30 mouse cellular contexts compared by ENCODE assay signal in genomic region chr3:131769976-131770375, GRCm38 (mm10).
A peak's percentile ranks its signal among the peaks of the same experiment; 100 is the strongest.
DNase-seq lines count a peak whose midpoint lies in the region; ATAC-seq and TF ChIP-seq lines count a peak whose summit lies in the region.
"Had no signal": no experiment of that assay in that cellular context is flagged by ENCODE, and none has a peak within 500 bp of the region (broad histone marks: within the 10 kb centered on the region; RNA-seq: fewer than 3 reads in every experiment).

No protein-coding gene starts in this region.

- H3K4me2 ChIP-seq in kidney, embryonic 15.5 days = no peak overlapping the region
- H3K4me2 ChIP-seq in intestine, postnatal 0 days (replicated peaks; ENCODE audit: low read depth) = no peak overlapping the region
- H3K4me2 ChIP-seq: embryonic facial prominence, embryonic 13.5 days; forebrain, embryonic 12.5 days; forebrain, embryonic 15.5 days; heart, embryonic 13.5 days; hindbrain, embryonic 13.5 days had no signal

- TF ChIP-seq POLR2A in kidney, adult 2 months (IDR thresholded peaks at IDR 0.05; ENCODE audit: low read depth, low read length) = no peak

- H3K9me3 ChIP-seq in kidney, embryonic 15.5 days (replicated peaks) = no peaks in the 10 kb centered on the region
- no peaks in the 10 kb centered on the region for H3K9me3 ChIP-seq in intestine, postnatal 0 days (ENCODE audit: control insufficient read depth)
- H3K9me3 ChIP-seq: embryonic facial prominence, embryonic 10.5 days; embryonic facial prominence, embryonic 13.5 days; forebrain, embryonic 12.5 days; forebrain, embryonic 15.5 days; heart, embryonic 10.5 days; heart, embryonic 13.5 days; hindbrain, embryonic 13.5 days had no signal

- no peak for ATAC-seq in kidney, embryonic 15.5 days (replicated peaks; ENCODE audit: low FRiP score)
- no peak for ATAC-seq in intestine, postnatal 0 days
- ATAC-seq: forebrain, embryonic 15.5 days; hindbrain, embryonic 16.5 days had no signal

- H3K9ac ChIP-seq in kidney, embryonic 15.5 days = no peak overlapping the region
- no peak overlapping the region for H3K9ac ChIP-seq in intestine, postnatal 0 days (ENCODE audit: low read depth, low read length)
- H3K9ac ChIP-seq: embryonic facial prominence, embryonic 13.5 days; forebrain, embryonic 12.5 days; forebrain, embryonic 15.5 days; heart, embryonic 13.5 days; hindbrain, embryonic 13.5 days had no signal

- H3K4me3 ChIP-seq in kidney, adult 2 months (ENCODE audit: insufficient read depth, low read depth, low read length) = no peak overlapping the region
- H3K4me3 ChIP-seq in kidney, embryonic 15.5 days (replicated peaks) = no peak overlapping the region
- no peak overlapping the region for H3K4me3 ChIP-seq in intestine, postnatal 0 days (ENCODE audit: low read depth, low read length)
- H3K4me3 ChIP-seq: embryonic facial prominence, embryonic 10.5 days; embryonic facial prominence, embryonic 13.5 days; erythroblast, embryonic 14.5 days; forebrain, embryonic 12.5 days; forebrain, embryonic 15.5 days; heart, adult 2 months; heart, embryonic 10.5 days; heart, embryonic 13.5 days; hindbrain, embryonic 13.5 days had no signal

- no peaks in the 10 kb centered on the region for H3K4me1 ChIP-seq in kidney, adult 2 months (ENCODE audit: control insufficient read depth, insufficient read depth, low read length)
- H3K4me1 ChIP-seq in kidney, embryonic 15.5 days = 0 out of 2 replicates have a peak, but pooled peaks cover 3% of the 10 kb centered on the region
- no peaks in the 10 kb centered on the region for H3K4me1 ChIP-seq in intestine, postnatal 0 days (replicated peaks; ENCODE audit: control insufficient read depth, insufficient read depth, low read length)
- H3K4me1 ChIP-seq: embryonic facial prominence, embryonic 10.5 days; embryonic facial prominence, embryonic 13.5 days; forebrain, embryonic 12.5 days; forebrain, embryonic 15.5 days; heart, embryonic 10.5 days; hindbrain, embryonic 13.5 days had no signal

- no peak for TF ChIP-seq CTCF in kidney, adult 2 months (conservative IDR thresholded peaks at IDR 0.05; ENCODE audit: insufficient read depth, insufficient read length, low read depth, low read length)
- no peak for TF ChIP-seq CTCF in intestine, postnatal 0 days (IDR thresholded peaks at IDR 0.05; ENCODE audit: low read depth)

- 58% methylated on average over 1 of the region's 1 CpGs for WGBS in kidney, adult 2 months
- WGBS in kidney, embryonic 15.5 days = 45% methylated on average over 1 of the region's 1 CpGs
- 60% methylated on average over 1 of the region's 1 CpGs for WGBS in intestine, postnatal 0 days

- no peak overlapping the region for H3K27ac ChIP-seq in kidney, adult 2 months (ENCODE audit: insufficient read depth, low read depth, low read length)
- H3K27ac ChIP-seq in kidney, embryonic 15.5 days = peak overlapping the region; percentile 2; the same call in 1 of the 2 replicates
- H3K27ac ChIP-seq in intestine, postnatal 0 days (ENCODE audit: low read depth, low read length) = no peak overlapping the region
- H3K27ac ChIP-seq: embryonic facial prominence, embryonic 10.5 days; embryonic facial prominence, embryonic 13.5 days; forebrain, embryonic 12.5 days; forebrain, embryonic 15.5 days; heart, adult 2 months; heart, embryonic 10.5 days; heart, embryonic 13.5 days; hindbrain, embryonic 13.5 days had no signal

- peak; percentile 54 for DNase-seq in kidney, adult 2 months
- no peak for DNase-seq in kidney, adult 18-20 months
- DNase-seq in kidney, postnatal 10 days = peak; percentile 10
- peak; percentile 3 to 13 for DNase-seq in kidney, postnatal 4 days
- DNase-seq in heart, adult 18-20 months = no peak
- DNase-seq: adrenal gland, adult 2 months; adrenal gland, postnatal 25 days; B cell, adult 2 months; cerebellum, adult 11-12 months; cerebellum, adult 8-10 months; cerebellum, postnatal 10 days; cerebellum, postnatal 36 days; embryo, embryonic 11 days; gastrocnemius, postnatal 25 days; heart, adult 2 months; heart, postnatal 14 days; heart, postnatal 4 days had no signal

- H3K27me3 ChIP-seq in kidney, adult 2 months (replicated peaks; ENCODE audit: control insufficient read depth, insufficient read depth, low read length) = no peaks in the 10 kb centered on the region
- no peaks in the 10 kb centered on the region for H3K27me3 ChIP-seq in kidney, embryonic 15.5 days
- H3K27me3 ChIP-seq in intestine, postnatal 0 days (replicated peaks; ENCODE audit: control insufficient read depth, insufficient read depth, low read length) = no peaks in the 10 kb centered on the region
- H3K27me3 ChIP-seq: CH12.LX; embryonic facial prominence, embryonic 13.5 days; forebrain, embryonic 12.5 days; forebrain, embryonic 15.5 days; heart, embryonic 13.5 days; hindbrain, embryonic 13.5 days had no signal

- H3K36me3 ChIP-seq in kidney, adult 2 months (ENCODE audit: control insufficient read depth, insufficient read depth, low read length) = no peaks in the 10 kb centered on the region
- no peaks in the 10 kb centered on the region for H3K36me3 ChIP-seq in kidney, embryonic 15.5 days
- no peaks in the 10 kb centered on the region for H3K36me3 ChIP-seq in intestine, postnatal 0 days (ENCODE audit: control insufficient read depth, insufficient read depth)
- H3K36me3 ChIP-seq: embryonic facial prominence, embryonic 10.5 days; embryonic facial prominence, embryonic 13.5 days; forebrain, embryonic 12.5 days; forebrain, embryonic 15.5 days; G1E; heart, embryonic 10.5 days; heart, embryonic 13.5 days; hindbrain, embryonic 13.5 days had no signal

Comparison
In these comparisons a context has a peak if more than half of its experiments do, and no peak if none do; other contexts are left out.
1. DNase-seq: peak in kidney, adult 2 months (single experiment), kidney, postnatal 10 days (single experiment) and kidney, postnatal 4 days (2 of 2); none in kidney, adult 18-20 months (single experiment) and heart, adult 18-20 months (0 of 2).